Mouse (Mus musculus) neutrophil, adult 5-6 weeks (primary cell): Measurements from ENCODE around the gene 4930407I10Rik. TPM values are rescaled to one million over a fixed set of nuclear protein-coding genes. Genes with fewer than 3 reads are reported as not detected.
A peak's percentile ranks its signal among the peaks of the same experiment; 100 is the strongest.

Source experiments
- ATAC-seq: fragments of 151-379, 151-347 bp; 2 replicates; pipeline ENCODE4 v1.8.0; 2017; ENCODE audit warnings: mild to moderate bottlenecking, moderate TSS enrichment; ENCODE audit not compliant: insufficient number of reproducible peaks, poor library complexity, low FRiP score, severe bottlenecking; ENCODE audit errors: extremely low read depth
- total RNA-seq: library from RNA; stranded (forward); fragments of 200-1000 nt; gene quantifications from 2 replicates; pipeline ENCODE4 v1.2.3, GENCODE M21; 2017

4930407I10Rik gene
- total RNA-seq, 1 experiment from 2014 or later = not detected

- no peak for ATAC-seq
Measured at GRCm38 (mm10) chr15:82046246-82046891, 12.6 kb upstream of the 4930407I10Rik start.

DNA sequence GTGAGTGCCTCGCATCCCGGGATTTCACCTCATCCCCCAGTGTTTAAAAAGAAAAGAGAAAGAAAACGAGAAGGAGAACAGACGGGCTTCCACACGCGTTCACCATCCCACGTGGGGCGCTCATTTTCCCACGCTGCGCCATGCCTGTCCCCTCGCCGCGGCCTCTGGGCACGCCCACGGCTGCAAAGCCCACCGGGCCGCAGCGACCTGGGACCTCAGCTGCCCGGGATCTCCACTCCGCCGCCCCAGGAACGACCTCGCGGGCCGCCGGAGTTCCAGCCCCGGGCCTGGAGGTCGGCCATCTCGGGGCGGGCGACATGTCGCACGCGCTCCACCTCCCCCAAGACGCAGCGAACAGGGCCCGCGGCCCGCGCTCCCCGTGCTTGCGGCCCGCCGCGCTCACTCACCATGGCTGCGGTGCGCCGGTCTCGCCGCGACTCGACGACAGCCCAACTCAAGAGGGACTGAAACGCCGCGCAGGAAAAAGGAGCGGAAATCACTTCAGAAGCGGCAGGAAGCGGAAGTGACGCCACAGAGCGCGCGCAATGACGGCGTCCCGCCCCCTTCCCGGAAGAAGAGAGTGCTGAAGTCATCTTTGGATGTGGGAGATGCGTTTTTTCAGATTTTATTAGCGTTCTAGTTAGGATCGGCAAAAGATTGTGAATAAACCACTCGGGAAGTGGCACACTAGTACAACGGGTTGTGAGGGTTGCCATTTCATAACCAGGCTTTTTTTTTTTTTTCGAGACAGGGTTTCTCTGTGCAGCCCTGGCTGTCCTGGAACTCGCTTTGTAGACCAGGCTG, 11.7 kb upstream of the 4930407I10Rik start, which contains the start of gene Snu13:
Snu13 (minus strand) TSS at position 519 of the 804 bp plus-strand sequence.
- ATAC-seq = peak; percentile 94

DNA sequence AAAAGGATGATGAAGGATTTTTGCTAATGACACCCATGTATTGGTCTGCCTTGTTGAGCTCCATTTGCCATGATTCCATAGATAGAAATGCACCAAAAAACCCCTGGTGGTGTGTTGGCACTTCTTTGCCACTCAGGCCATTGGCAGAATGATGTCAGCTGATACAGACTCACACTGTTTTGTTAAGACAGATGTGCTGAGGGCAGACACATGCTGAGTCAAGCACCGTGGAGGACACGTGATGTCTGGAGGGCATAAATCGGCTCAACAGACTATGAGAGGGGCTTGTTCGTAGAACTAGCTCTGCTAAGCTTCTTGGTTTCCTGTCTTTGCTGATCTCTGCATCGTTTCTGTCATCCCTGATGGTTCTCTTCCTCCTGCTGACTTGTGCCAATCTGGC, 6.4 kb upstream of the 4930407I10Rik start:
- no peak for ATAC-seq

DNA sequence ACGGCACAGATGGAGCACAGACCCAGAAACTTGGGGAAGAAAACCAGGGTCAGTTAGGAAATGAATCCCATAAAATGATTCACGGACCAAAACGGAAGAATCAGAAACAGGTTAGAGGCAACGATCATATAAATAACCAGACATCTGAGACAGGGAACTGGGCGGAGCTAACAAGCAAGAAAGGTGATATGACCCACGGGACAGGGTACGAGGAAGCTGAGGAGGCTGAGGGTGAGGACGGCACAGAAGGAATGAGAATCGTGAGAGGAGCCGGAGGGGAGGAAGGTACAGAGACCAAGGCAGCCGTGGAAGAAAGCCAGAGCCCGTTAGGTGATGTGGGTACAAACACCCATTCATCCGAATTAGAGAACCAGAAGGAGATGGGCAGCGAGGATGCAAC, 5.0 kb downstream of the 4930407I10Rik start:
- ATAC-seq = no peak

- ATAC-seq = no peak
Measured at GRCm38 (mm10) chr15:82065511-82065910, 6.6 kb downstream of the 4930407I10Rik start.

- ATAC-seq = no peak
Measured at GRCm38 (mm10) chr15:82069898-82070297, 10.9 kb downstream of the 4930407I10Rik start, which contains the start of gene Mei1. TSS of gene Mei1 (plus strand) at chr15:82069996.

GRCm38 (mm10) chr15:82071816-82072469, 13.0 kb downstream of the 4930407I10Rik start:
- no peak for ATAC-seq

DNA sequence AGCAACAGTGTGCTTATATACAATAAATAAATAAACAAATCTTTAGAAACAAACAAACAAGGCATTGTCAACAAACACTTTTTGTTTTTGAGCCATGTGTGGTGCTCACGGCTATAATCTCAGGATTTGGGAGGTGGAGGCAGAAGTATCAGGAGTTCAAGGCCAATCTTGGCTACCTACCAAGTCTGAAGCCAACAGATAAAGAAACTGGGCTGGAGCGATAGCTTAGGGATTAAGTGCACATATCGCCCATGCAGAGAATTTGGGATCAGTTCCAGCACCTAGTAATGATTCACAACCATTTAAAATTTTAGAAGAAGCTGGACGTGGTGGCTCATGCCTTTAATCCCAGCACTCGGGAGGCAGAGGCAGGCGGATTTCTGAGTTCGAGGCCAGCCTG, 14.5 kb downstream of the 4930407I10Rik start:
- no peak for ATAC-seq

GRCm38 (mm10) chr15:82079883-82080282, 20.9 kb downstream of the 4930407I10Rik start:
- ATAC-seq = no peak

DNA sequence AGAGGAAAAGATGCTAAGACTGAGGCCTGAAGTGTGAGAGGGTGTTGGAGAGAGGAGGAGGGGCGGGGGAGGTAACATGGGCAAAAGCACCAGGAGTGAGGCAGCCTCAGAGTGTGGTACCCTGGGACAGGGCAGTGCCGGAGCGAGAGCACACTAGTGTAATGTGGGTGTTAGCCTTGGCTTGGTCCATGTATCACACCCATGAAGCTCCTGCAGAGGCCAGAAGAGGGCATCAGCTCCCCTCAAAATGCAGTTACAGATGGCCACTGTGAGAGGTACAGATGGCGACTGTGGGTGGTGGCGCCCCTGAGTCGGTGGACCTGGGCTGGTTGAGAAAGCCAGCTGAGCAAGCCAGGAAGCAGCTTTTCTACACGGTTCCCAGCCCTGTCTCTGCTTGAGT, 22.2 kb downstream of the 4930407I10Rik start:
- peak; percentile 65; the same call in 1 of the 2 replicates for ATAC-seq

GRCm38 (mm10) chr15:82085606-82086005, 26.7 kb downstream of the 4930407I10Rik start:
- ATAC-seq = no peak

DNA sequence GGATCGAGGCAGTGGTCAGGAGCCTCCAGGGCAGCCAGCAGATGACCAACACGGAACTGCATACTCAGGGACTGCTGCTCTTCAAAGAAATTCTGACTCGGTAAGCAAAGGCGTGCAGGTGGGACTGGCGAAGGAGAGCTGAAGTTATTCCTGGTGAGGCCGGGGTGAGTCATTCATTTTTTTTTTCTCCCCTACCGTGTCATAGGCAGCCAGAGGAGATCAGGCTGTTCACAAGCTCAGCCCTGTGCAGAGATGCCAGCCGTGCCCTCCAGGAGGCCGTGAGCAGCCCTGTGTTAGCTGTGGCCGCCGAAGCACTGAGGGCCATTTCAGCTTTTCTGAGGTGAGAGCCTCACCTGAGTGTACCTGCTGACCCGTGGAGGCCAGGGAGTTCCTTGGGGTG, 27.2 kb downstream of the 4930407I10Rik start:
- ATAC-seq = no peak

DNA sequence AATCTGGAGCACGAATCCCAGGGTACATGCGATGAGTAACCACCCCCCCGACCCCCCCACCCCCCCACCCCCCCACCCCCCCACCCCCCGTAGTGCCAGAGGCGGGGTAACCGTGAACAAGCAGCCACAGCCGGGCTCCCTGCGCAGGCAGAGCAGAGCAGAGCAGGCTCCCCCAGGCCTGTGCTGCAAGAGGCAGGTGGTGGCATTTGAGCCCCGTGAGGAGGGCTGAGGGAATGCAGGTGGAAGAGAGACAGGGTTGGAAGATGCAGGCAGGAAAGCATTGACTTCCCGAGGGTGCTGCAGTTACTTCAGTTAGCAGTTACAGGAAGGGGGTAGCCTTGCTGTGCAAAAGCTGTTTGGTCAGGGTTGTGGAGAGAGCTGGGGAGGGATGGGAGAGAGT, 28.3 kb downstream of the 4930407I10Rik start:
- ATAC-seq = no peak

DNA sequence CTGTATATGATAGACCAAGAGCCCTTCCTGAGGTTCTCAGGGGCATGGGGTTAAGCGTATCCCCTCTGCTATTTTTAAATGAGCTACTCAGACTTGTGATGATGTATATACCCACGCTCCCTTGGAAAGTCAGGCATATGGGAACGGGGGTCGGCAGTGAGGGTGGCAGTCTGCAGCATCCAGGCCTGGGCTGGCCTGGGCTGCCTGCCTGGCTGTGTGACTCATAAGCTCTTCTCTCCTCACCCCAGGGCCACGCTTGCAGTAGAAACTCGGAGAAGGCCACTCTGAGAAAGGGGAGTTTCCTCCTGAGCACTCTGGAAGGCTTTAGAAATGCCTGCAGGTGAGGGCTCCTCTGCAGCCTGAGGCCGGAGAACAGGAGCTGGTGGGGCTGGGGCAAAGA, 32.1 kb downstream of the 4930407I10Rik start:
- no peak for ATAC-seq

DNA sequence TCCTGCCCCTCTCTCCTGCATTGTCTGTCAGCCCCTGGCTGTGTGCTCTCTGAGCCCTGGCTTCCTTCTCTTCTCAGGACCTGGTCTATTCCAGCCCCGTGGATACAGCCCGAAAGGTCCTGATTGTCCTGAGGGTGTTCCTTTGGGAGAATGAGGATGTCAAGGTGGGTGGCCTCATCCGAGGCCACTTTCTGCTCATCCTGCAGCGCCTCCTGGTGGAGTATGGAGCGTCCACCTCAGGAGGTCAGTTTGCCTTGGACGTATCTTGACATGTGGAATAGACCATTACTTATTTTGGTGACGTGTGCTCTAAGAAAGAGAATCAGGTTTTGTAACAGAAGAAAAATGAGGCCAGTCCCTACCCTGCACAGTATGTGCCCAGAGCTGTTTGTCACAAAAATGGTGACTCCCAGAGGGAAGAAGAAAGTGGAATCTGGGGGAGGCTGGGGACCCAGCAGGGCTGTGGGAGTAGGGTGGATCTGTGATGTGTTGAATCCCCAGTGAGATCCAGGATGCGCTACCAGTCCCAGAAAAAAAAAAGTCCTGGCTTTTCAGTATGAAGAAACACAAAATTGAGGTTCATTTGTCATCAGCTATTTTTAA, 48.1 kb downstream of the 4930407I10Rik start:
- ATAC-seq = no peak

Other genes with a start within 250 kb of the 4930407I10Rik start
- gene Tob2, start 200.4 kb upstream of the 4930407I10Rik start, total RNA-seq = 44.3 and 48.5 TPM in 2 replicates
- 42.9 and 65.9 TPM in 2 replicates for gene Phf5a, start 187.2 kb upstream of the 4930407I10Rik start, total RNA-seq
- 86.2 and 108 TPM in 2 replicates for gene Aco2, start 186.8 kb upstream of the 4930407I10Rik start, total RNA-seq
- 11.5 and 12.2 TPM in 2 replicates for gene Polr3h, start 132.9 kb upstream of the 4930407I10Rik start, total RNA-seq
- gene Csdc2, start 122.4 kb upstream of the 4930407I10Rik start, total RNA-seq = 0.37 TPM in 1 of 2 replicates, not detected in the other
- 5.0 and 9.6 TPM in 2 replicates for gene Pmm1, start 98.2 kb upstream of the 4930407I10Rik start, total RNA-seq
- not detected in 2 replicates for gene 1700029P11Rik, start 78.6 kb upstream of the 4930407I10Rik start, total RNA-seq
- 33.9 and 49.0 TPM in 2 replicates for gene Xrcc6, start 71.3 kb upstream of the 4930407I10Rik start, total RNA-seq
- gene Desi1, start 25.3 kb upstream of the 4930407I10Rik start, total RNA-seq = 7.3 and 7.7 TPM in 2 replicates
- 74.5 and 74.8 TPM in 2 replicates for gene Snu13, start 11.6 kb upstream of the 4930407I10Rik start, total RNA-seq
- gene Mei1, start 10.8 kb downstream of the 4930407I10Rik start, total RNA-seq = not detected in 2 replicates
- gene Ccdc134, start 68.8 kb downstream of the 4930407I10Rik start, total RNA-seq = 35.9 and 37.9 TPM in 2 replicates
- gene Srebf2, start 88.0 kb downstream of the 4930407I10Rik start, total RNA-seq = 71.5 and 74.5 TPM in 2 replicates
- gene Shisa8, start 153.7 kb downstream of the 4930407I10Rik start, total RNA-seq = 0.58 and 1.1 TPM in 2 replicates
- gene Tnfrsf13c, start 165.2 kb downstream of the 4930407I10Rik start, total RNA-seq = 157 and 160 TPM in 2 replicates
- not detected in 2 replicates for gene Cenpm, start 185.6 kb downstream of the 4930407I10Rik start, total RNA-seq
- not detected in 2 replicates for gene 1500009C09Rik, start 193.2 kb downstream of the 4930407I10Rik start, total RNA-seq
- gene Sept3, start 215.7 kb downstream of the 4930407I10Rik start, total RNA-seq = not detected in 2 replicates
- gene Wbp2nl, start 239.8 kb downstream of the 4930407I10Rik start, total RNA-seq = not detected in 2 replicates